Mouse (Mus musculus) ES-Bruce4 (cell line): ENCODE results near the gene Lgmn.

Source experiments
- CTCF ChIP-seq: IDR thresholded peaks from one replicate; pipeline ENCODE4 v1.8.1; 2011; ENCODE audit warnings: low read depth, low read length
- EP300 ChIP-seq: IDR thresholded peaks from 2 replicates; pipeline ENCODE4 v1.6.1; 2011; ENCODE audit warnings: low read depth, low read length; ENCODE audit not compliant: insufficient read depth
- POLR2A ChIP-seq: IDR thresholded peaks from one replicate; pipeline ENCODE4 v1.8.1; 2011; ENCODE audit warnings: low read length; ENCODE audit not compliant: insufficient read depth

DNA sequence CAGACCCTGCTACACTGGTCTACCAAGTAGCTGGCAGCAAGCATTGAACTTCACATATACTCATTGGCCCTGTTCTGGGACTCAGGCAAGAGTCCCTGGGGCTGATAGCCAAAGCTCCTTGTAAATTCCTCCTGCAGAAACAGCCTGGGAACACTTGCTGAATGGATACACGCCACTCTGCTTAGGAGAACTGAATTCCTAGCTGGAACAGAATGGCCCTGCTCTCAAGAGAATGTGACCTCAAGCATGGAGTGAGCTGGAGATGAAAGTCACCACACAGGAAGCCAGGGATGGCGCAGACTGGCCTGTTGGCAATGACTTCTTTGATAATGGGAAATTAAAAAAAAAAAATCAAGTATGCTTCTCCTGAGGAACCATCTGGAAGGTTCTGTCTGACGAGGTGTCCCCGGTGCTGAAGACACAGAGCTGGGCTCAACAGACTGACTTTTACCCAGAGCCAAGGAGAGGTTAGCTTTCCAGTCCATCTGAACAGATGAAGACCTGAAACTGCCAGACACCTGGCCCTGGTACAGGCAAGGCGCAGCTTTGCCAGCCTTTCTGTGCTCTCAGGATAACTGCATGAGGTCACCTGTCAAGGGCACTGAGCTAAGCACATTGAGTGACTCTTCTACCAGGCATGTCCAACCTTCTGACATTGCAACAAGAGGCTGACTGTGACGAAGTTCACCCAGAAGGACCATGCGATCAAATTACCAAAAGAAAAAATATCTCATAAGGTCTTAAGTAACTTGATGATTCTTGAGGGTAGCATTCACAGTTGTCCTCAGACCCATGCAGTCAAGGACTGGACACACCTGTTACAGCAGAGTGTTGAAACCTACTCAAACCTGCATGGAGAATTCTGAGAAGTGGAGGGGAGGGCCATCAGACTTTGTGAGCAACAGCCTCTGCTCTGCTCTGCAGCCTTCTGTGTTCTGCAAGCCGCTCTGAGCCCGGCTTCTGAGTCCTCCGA lies 78.1 kb downstream of the Lgmn start:
- TF ChIP-seq CTCF (no peak), POLR2A (no peak), EP300 (no peak)
